Mouse (Mus musculus) limb, embryonic 10.5 days (tissue): ENCODE results near the gene Tcte1. TPM values are rescaled to one million over a fixed set of nuclear protein-coding genes. Genes with fewer than 3 reads are reported as not detected.

Source experiments
- DNase-seq: peaks from one replicate; pipeline ENCODE4 v3.0.0-alpha.2; 2017; ENCODE audit warnings: low spot score
- H3K27ac ChIP-seq: fragments of 300-500 bp; sonication (generic); 2 replicates; pipeline ENCODE4 v1.5.1; 2016; ENCODE audit warnings: mild to moderate bottlenecking
- H3K27me3 ChIP-seq: fragments of 300-500 bp; sonication (generic); 2 replicates; pipeline ENCODE4 v1.6.1; 2016; ENCODE audit warnings: low read depth, mild to moderate bottlenecking; ENCODE audit not compliant: poor library complexity, severe bottlenecking
- H3K36me3 ChIP-seq: fragments of 300-500 bp; sonication (generic); 2 replicates; pipeline ENCODE4 v1.6.1; 2016; ENCODE audit warnings: mild to moderate bottlenecking, moderate library complexity
- H3K4me1 ChIP-seq: fragments of 300-500 bp; sonication (generic); 2 replicates; pipeline ENCODE4 v1.6.1; 2016
- H3K4me3 ChIP-seq: fragments of 300-500 bp; sonication (generic); 2 replicates; pipeline ENCODE4 v1.5.1; 2016; ENCODE audit warnings: mild to moderate bottlenecking, moderate library complexity
- H3K9me3 ChIP-seq: fragments of 300-500 bp; sonication (generic); replicated peaks from 2 replicates; pipeline ENCODE4 v1.6.1; 2016; ENCODE audit warnings: mild to moderate bottlenecking
- WGBS: fragments of 180-500 bp; shearing (Covaris S2); methylation state at CpG from one replicate; pipeline ENCODE4 v1.1.7; 2016; 5-methylcytosine and 5-hydroxymethylcytosine counted together
- polyA plus RNA-seq: library from polyadenylated mRNA; unstranded; fragments of >200 nt; fragmentation: Nextera tagmentation; extraction: Ambion mirVana; gene quantifications from 2 replicates; pipeline ENCODE4 v1.2.1, GENCODE M21; 2016

The Tcte1 gene
- polyA plus RNA-seq, 1 experiment from 2014 or later: 1.5 TPM

DNA sequence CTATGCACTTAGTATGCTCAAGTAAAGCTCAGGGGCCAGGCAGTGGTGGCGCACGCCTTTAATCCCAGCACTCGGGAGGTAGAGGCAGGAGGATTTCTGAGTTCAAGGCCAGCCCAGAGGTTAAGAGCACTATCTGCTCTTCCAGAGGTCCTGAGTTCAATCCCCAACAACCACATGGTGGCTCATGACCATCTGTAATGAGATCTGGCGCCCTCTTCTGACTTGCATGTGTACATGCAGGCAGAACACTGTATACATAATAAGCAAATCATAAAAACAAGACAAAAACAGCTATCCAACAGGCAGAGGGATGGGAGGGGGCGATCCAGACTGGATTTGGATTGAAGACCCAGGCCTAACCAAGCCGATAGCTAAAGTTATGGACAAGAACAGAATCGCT is 55.6 kb downstream of the Tcte1 start:
- Histone ChIP-seq H3K4me1 (peaks cover 21% of the 10 kb centered on the region), H3K4me3 (no peak overlapping the region), H3K27me3 (no peaks in the 10 kb centered on the region), H3K27ac (no peak overlapping the region), H3K36me3 (no peaks in the 10 kb centered on the region), H3K9me3 (no peaks in the 10 kb centered on the region)
- no peak for DNase-seq
- 75% methylated on average over 7 of the region's 7 CpGs for WGBS

DNA sequence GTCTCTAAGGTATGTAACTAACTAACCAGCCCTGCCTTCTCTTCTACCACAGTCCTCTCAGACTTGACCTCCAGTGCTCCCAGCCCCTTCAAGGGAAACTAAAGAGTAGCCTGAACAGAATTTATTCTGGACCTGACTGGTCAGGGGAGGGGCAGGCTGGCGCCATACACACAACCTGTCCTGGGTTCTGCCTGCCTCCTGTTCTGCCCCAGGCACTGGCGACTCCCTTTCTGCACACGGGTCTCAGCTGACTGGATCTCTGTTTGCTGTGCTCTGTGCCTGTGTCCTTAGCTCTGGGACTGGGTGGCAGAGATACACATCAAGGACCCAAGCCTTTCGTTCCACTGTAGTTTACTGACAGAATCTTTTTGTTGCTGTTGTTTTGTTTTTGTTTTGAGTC is 56.3 kb downstream of the Tcte1 start:
- Histone ChIP-seq H3K36me3 (no peaks in the 10 kb centered on the region), H3K9me3 (no peaks in the 10 kb centered on the region), H3K27me3 (no peaks in the 10 kb centered on the region), H3K4me3 (no peak overlapping the region), H3K27ac (no peak overlapping the region), H3K4me1 (peaks cover 21% of the 10 kb centered on the region)
- WGBS: 81% methylated on average over 4 of the region's 4 CpGs
- no peak for DNase-seq

DNA sequence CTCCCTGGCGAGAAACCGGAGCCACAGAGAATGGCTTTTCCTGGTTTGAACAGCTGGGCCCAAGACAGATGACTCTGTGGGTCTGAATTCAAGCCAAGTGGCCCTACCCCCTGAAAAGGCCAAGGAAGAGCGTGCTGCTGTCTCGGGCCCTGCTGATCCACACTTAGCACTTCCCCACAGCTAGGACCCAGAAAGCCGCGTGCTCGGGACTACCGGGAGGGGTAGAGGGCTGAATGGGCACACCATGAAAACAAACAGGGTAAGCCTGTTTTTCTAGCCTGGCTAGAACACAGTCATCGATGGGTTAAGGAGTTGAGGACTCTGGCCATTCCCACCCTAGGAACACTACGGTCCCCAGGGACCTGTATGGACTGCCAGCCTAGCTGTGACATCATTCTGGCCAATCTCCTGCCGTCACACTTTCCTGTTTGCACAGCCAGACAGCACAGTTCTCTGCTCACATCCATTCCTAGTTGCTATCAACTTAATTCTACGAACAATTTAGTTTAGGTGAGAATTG is 57.8 kb downstream of the Tcte1 start:
- Histone ChIP-seq H3K4me3 (no peak overlapping the region), H3K27me3 (no peaks in the 10 kb centered on the region), H3K4me1 (peaks cover 29% of the 10 kb centered on the region), H3K9me3 (no peaks in the 10 kb centered on the region), H3K27ac (peak overlapping the region; percentile 25; the same call in 1 of the 2 replicates), H3K36me3 (peaks cover 3% of the 10 kb centered on the region; the same call in 1 of the 2 replicates)
- WGBS: 50% methylated on average over 12 of the region's 12 CpGs
- no peak for DNase-seq

DNA sequence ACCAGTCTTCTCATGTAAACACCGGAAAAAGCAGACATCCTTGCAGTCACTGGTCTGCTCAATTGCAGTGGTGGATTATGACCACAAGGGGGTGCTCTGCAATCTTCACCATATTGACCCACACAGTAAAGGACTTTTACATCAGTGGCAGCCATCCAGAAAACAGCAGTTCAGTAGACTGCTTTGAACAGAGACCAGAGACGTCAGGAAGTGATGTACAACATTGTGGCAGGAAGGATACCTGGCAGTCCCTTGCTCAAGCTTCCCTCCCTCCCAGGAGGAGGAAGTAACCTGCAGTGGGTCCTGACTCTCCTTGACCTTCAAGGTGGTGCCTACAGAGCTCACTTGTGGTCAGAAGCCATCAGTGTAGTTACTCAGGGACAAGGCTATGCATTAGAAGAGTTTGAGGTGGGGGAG is 58.3 kb downstream of the Tcte1 start:
- Histone ChIP-seq H3K36me3 (peaks cover 9% of the 10 kb centered on the region), H3K9me3 (no peaks in the 10 kb centered on the region), H3K27ac (peak overlapping the region; percentile 25; the same call in 1 of the 2 replicates), H3K27me3 (no peaks in the 10 kb centered on the region), H3K4me1 (peaks cover 31% of the 10 kb centered on the region), H3K4me3 (no peak overlapping the region)
- peak; percentile 79 for DNase-seq
- WGBS: 16% methylated on average over 2 of the region's 2 CpGs

DNA sequence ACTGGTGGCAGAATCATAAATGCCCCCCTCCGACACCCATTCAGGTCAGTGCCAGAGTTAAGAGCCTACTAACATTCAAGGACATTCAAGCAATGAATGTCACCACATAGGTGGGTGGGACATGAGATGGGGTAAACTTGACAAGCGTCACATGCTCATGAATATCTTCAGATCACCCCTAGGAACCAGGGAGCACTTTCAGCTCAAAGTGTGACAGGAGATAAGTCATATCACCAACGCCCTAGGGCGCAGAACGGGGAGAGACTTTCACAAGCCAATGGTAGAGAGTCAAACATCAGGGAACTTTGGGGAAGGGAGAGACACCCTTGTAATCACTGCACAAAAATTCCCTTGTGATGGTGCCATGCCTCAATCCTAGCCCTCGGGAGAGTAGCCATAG is 59.0 kb downstream of the Tcte1 start:
- no peaks in the 10 kb centered on the region for H3K9me3 ChIP-seq
- WGBS: 88% methylated on average over 6 of the region's 6 CpGs
- H3K27ac ChIP-seq: no peak overlapping the region

DNA sequence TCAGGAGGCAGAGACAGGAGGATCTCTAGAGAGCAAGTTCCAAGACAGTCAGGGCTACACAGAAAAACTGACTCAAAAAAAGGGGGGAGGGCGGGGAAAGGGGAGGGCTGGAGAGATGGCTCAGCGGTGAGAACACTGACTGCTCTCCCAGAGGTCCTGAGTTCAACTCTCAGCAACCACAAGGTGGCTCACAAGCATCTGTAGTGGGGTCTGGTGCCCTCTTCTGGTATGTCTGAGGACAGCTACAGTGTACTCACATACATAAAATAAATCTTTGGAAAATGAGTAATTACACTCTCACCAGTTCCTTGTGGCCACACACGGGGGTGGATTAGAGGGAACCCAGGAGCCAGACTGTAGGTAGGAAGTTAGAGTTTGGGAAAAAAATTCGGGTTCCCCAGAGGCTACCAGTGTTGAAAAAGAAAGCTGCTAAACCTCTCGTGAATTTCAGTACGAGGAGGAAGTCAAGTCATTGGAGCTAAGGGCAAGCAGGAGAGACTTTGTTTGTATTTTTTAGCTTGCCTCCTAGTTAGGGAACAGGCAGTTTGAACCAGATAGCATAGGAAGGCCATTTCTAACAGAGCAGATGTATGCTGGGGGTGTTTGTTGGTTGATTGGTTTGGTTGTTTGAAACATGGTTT is 59.6 kb downstream of the Tcte1 start:
- DNase-seq: no peak

More for the DNA sequence above, 59.0 kb downstream of the Tcte1 start:
- no peak for DNase-seq
- peaks cover 31% of the 10 kb centered on the region for H3K4me1 ChIP-seq
- no peaks in the 10 kb centered on the region for H3K27me3 ChIP-seq
- H3K4me3 ChIP-seq: no peak overlapping the region
- peaks cover 15% of the 10 kb centered on the region for H3K36me3 ChIP-seq

DNA sequence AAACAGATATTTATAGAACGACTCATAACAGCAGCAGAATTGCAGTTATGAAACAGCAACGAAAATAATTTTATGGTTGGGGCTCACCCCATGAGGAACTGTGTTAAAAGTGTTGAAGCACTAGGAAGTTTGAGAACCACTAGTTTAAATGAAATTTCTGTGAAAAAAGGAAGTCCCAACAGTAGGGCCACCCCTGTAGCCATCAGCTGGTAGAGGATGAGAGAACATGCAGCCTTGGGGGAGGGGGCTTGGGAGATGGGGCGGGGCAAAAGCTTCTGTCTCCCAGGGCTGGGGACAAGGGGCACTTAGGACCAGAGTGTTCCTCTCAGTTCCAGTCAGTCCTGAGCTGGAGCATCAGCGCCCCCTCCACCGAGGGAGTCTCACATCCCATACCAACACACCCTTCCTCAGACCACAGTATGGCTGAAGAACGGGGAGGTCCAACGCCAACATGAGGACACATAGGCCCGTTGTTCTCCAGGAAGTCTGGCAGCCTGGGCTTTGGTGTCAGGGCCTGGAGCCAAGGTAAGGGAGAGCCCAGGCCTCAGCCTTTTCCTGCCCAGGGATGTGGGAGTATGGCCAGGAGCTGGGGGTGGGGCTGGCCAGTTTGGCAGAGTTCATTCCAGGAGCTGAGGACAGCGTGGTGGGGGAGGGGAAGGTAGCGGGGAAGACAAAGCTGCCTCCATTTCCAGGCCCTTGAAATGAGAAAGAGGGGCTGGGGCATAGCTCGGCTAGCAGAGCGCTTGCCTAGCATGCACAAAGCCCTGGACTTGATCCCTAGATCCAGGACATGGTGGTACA is 61.1 kb downstream of the Tcte1 start:
- no peaks in the 10 kb centered on the region for H3K27me3 ChIP-seq
- H3K9me3 ChIP-seq: no peaks in the 10 kb centered on the region
- DNase-seq: no peak
- peak overlapping the region; percentile 20 for H3K4me3 ChIP-seq
- H3K27ac ChIP-seq: peak overlapping the region; percentile 82
- peaks cover 31% of the 10 kb centered on the region for H3K36me3 ChIP-seq
- peaks cover 31% of the 10 kb centered on the region for H3K4me1 ChIP-seq
- WGBS: 39% methylated on average over 12 of the region's 12 CpGs

More for the DNA sequence above, 59.6 kb downstream of the Tcte1 start:
- WGBS: 77% methylated on average over 6 of the region's 6 CpGs
- H3K27me3 ChIP-seq: no peaks in the 10 kb centered on the region
- peaks cover 18% of the 10 kb centered on the region for H3K36me3 ChIP-seq
- no peak overlapping the region for H3K27ac ChIP-seq
- no peak overlapping the region for H3K4me3 ChIP-seq
- peaks cover 31% of the 10 kb centered on the region for H3K4me1 ChIP-seq
- H3K9me3 ChIP-seq: no peaks in the 10 kb centered on the region

DNA sequence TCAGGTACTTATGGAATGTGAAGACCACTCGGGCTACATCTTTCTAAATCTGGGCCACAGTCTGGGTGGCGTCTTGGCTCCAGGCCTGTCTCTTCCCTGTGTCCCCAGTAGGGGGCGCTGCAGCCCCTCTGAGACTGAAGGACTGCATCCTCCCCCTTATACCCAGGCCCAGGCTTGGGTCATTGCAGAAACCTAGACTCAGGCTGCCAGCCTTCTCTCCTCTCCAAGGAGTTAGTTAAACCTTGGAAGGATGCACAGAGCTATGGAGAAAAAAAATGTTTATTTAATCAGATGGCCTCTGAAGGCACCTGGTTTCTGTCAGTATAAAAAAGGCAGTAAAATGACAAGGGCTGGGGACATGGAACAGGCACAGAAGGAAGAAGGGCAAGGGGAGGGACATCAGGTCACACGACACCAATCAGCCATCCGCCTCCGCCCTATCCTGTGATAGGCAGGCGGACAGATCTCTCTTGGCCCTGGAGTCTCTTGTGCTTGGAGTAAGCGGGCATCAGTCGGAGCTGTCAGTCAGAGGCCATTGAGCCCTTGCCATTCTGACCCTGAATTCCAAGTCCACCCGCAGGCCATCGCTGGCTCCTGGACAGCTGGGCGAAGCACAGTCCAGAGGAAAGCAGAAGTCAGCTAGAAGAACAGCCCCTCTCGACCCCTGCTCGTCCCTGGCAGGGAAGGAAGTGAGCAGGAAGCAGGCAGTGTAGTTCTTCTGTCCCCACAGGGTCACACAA is 61.9 kb downstream of the Tcte1 start:
- H3K4me3 ChIP-seq: peak overlapping the region; percentile 20
- WGBS: 14% methylated on average over 14 of the region's 14 CpGs

DNA sequence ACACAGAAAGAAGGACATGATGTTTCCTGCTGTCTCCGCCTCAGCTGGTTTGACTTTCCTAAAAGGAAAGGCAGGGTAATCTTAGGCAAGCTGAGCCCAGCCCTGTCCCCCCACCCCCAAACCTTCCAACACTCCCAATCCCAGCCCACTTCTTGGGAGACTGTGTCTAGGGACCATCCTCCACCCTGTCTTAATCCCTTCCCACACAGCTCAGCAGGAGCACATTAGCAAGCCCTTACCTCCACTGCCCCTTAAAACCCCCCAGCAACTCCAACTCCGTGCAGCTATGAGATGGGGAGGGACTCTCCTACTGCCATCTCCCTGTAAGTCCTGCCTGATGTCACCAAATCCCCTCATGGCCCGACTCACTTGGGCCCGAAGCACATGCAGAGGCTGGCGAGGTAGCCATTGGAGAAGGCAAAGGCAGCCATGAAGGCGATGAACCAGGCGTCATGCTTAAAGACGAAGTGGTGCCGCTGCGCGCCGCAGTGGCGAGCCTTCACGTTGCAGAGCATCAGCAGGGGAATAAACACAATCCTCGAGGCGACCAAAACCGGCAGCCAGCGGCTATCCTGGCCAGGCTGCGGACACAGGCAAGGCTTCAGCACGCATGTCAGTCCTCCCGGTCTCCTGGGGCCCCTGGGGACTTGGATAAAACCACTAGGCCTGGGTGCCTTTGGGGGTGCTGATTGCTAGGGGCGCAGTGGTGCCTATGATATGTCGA is 62.7 kb downstream of the Tcte1 start:
- Histone ChIP-seq H3K27me3 (no peaks in the 10 kb centered on the region), H3K4me1 (peaks cover 37% of the 10 kb centered on the region), H3K27ac (peak overlapping the region; percentile 82), H3K9me3 (no peaks in the 10 kb centered on the region), H3K4me3 (no peak overlapping the region), H3K36me3 (peaks cover 36% of the 10 kb centered on the region)
- DNase-seq: no peak
- WGBS: 69% methylated on average over 23 of the region's 23 CpGs

More for the DNA sequence above, 61.9 kb downstream of the Tcte1 start:
- DNase-seq: peak; percentile 92
- Histone ChIP-seq H3K9me3 (no peaks in the 10 kb centered on the region), H3K36me3 (peaks cover 36% of the 10 kb centered on the region), H3K27ac (peak overlapping the region; percentile 82), H3K27me3 (no peaks in the 10 kb centered on the region), H3K4me1 (peaks cover 32% of the 10 kb centered on the region)

DNA sequence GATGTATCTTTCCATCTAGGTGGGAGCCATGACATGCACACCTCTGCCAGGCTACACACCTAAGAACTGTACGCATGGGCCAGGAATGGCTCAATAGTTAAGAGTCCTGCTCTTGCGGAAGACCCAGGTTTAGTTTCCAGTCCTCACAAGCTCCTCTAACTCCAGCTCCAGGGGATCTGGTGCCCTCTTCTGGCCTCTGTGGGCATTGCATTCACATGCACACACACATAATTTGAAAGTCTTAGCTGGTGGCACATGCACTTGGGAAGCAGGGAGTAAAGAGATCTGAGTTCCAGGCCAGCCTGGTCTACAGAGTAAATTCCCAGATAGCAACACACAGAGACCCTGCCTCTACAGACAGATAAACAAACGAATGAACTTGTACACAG is 63.2 kb downstream of the Tcte1 start:
- Histone ChIP-seq H3K36me3 (peaks cover 36% of the 10 kb centered on the region), H3K27me3 (0 out of 2 replicates have a peak, but pooled peaks cover 1% of the 10 kb centered on the region), H3K9me3 (no peaks in the 10 kb centered on the region), H3K27ac (no peak overlapping the region), H3K4me3 (no peak overlapping the region), H3K4me1 (peaks cover 37% of the 10 kb centered on the region)
- WGBS: 93% methylated on average over 3 of the region's 3 CpGs
- peak; percentile 35 for DNase-seq

DNA sequence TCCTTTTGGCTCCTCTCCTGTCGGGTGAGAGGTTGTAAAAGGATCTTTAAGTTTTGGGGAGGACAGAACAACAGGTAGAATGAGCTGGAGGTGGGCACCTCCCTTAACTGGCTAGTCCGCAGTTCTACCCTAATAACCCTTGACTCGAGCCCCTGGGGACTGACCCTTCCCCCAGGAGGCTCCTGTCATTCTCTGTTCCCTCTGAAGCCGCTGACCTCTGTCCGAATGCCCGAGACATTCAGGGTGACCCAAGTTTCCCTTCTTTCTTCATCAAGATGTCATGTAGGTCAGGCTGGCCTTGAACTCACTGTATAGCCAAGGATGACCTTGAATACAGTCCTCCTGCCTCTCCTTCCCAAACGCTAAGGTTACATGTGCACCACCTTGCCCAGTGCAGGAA is 65.1 kb downstream of the Tcte1 start:
- WGBS: 91% methylated on average over 7 of the region's 7 CpGs
- H3K27ac ChIP-seq: no peak overlapping the region; the same call in 1 of the 2 replicates
- no peak overlapping the region for H3K4me3 ChIP-seq
- DNase-seq: no peak
- H3K27me3 ChIP-seq: peaks cover 20% of the 10 kb centered on the region
- H3K9me3 ChIP-seq: no peaks in the 10 kb centered on the region
- peaks cover 56% of the 10 kb centered on the region for H3K4me1 ChIP-seq
- peaks cover 36% of the 10 kb centered on the region for H3K36me3 ChIP-seq

DNA sequence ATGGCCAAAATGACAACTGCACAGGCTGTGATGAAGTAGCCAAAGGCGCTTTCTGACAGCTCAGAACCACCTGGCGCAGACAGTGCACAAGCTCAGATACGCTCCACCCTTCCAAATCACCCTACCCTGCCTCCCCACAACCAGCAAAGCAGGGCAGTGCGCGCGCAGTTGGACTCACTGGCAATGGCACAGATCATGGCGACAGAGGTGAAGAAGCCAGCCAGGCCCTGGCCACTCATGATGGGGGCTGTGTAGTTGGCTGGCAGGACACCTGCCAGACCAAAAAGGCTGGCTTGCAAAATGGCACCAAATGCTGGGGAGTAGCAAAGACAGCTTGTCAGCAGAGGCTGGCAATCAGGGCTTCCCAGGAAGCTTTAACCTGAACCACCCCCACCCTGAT is 66.0 kb downstream of the Tcte1 start:
- peaks cover 60% of the 10 kb centered on the region for H3K4me1 ChIP-seq

More for the DNA sequence above, 66.0 kb downstream of the Tcte1 start:
- Histone ChIP-seq H3K27me3 (peaks cover 28% of the 10 kb centered on the region), H3K36me3 (peaks cover 36% of the 10 kb centered on the region), H3K27ac (no peak overlapping the region; the same call in 1 of the 2 replicates), H3K9me3 (no peaks in the 10 kb centered on the region), H3K4me3 (no peak overlapping the region)
- 98% methylated on average over 7 of the region's 7 CpGs for WGBS
- DNase-seq: no peak
